Mouse (Mus musculus) cerebellum, adult 2 months (tissue): ENCODE measurements at regions not wholly inside any gene's neighbourhood (a gene's known extent, or its start where the extent isn't known, plus 50 kb on each side); places are given as distances from the start of the nearest gene placed in this dataset.

ENCODE experiments used
- CTCF ChIP-seq: fragments of 200-500 bp; IDR thresholded peaks from 2 replicates; pipeline ENCODE4 v1.5.1; 2011; ENCODE audit warnings: low read depth, mild to moderate bottlenecking, control low read depth, low read length, moderate library complexity, borderline replicate concordance; ENCODE audit not compliant: insufficient read depth
- POLR2A ChIP-seq: fragments of 200-500 bp; IDR thresholded peaks from 2 replicates; pipeline ENCODE4 v1.6.1; 2011; ENCODE audit warnings: low read length, control low read depth, borderline replicate concordance; ENCODE audit not compliant: insufficient read depth

- no peak for TF ChIP-seq CTCF
- TF ChIP-seq POLR2A: no peak
These were observed 103.0 kb upstream of the Psmd7 start for GRCm38 (mm10) chr8:107691251-107691650.
